Mouse (Mus musculus): ENCODE measurements at regions not wholly inside any gene's neighbourhood (a gene's known extent, or its start where the extent isn't known, plus 50 kb on each side); places are given as distances from the start of the nearest gene placed in this dataset.

DNA sequence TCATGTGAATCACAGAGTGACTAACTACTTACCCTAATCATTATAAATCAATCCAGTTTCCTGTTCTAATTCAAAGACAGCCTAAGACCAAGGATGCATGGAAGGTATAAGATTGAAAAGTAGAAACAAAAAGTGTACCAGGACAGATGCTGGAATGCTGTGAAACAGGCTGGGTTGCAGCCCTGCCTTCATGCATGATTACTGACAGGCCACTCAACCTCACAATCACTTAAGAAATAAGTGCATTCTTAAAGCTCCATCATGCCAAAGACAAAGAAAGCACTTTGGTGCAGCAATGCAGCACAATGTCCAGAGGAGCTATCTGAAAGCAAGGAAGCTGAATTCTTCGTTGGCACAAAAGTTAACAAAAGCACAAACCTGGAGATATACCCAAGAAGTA is 2810.4 kb downstream of the 9330182O14Rik start:
- WGBS, result 85% methylated on average over 1 of the region's 1 CpGs
- ATAC-seq (ENCODE audit: low FRiP score) (no peak), DNase-seq (ENCODE audit: low spot score) (no peak)
- Histone ChIP-seq H3K9me3 (ENCODE audit: control insufficient read depth, low read length) (no peaks in the 10 kb centered on the region), H3K4me2 (replicated peaks; ENCODE audit: low read depth, low read length) (no peak overlapping the region), H3K27me3 (ENCODE audit: control insufficient read depth, insufficient read depth, low read length) (no peaks in the 10 kb centered on the region), H3K36me3 (ENCODE audit: control insufficient read depth, insufficient read depth, low read length) (no peaks in the 10 kb centered on the region), H3K27ac (ENCODE audit: low read depth, low read length) (no peak overlapping the region), H3K9ac (ENCODE audit: low read depth, low read length) (no peak overlapping the region), H3K4me3 (ENCODE audit: low read depth, low read length) (no peak overlapping the region), H3K4me1 (replicated peaks; ENCODE audit: control insufficient read depth, insufficient read depth, low read length) (no peaks in the 10 kb centered on the region)

DNA sequence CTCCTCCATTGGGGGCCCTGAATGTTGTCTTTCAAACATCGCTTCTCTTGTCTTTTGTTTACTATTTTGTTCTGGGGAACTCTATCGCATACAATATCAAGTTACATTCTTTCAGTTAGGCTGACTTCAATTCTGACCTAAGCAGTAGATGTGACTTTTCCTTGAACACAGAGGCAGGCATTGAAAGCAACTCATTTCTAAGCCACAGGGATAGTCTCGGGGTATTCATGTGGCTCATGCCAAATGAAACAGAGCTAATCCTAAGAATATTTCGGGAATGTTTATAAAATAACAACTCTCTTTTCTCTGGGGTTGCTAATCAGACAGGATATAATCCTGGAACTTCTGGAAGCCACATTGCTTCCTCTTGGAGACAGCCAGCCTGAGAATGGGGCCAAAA is 2821.0 kb downstream of the 9330182O14Rik start:
- ATAC-seq (ENCODE audit: low FRiP score) (no peak), DNase-seq (ENCODE audit: low spot score) (no peak)
- Histone ChIP-seq H3K9ac (ENCODE audit: low read depth, low read length) (no peak overlapping the region), H3K4me3 (ENCODE audit: low read depth, low read length) (no peak overlapping the region), H3K4me1 (replicated peaks; ENCODE audit: control insufficient read depth, insufficient read depth, low read length) (no peaks in the 10 kb centered on the region), H3K9me3 (ENCODE audit: control insufficient read depth, low read length) (no peaks in the 10 kb centered on the region), H3K36me3 (ENCODE audit: control insufficient read depth, insufficient read depth, low read length) (no peaks in the 10 kb centered on the region), H3K4me2 (replicated peaks; ENCODE audit: low read depth, low read length) (no peak overlapping the region), H3K27me3 (ENCODE audit: control insufficient read depth, insufficient read depth, low read length) (no peaks in the 10 kb centered on the region), H3K27ac (ENCODE audit: low read depth, low read length) (no peak overlapping the region)
- WGBS, result 84% methylated on average over 4 of the region's 4 CpGs

DNA sequence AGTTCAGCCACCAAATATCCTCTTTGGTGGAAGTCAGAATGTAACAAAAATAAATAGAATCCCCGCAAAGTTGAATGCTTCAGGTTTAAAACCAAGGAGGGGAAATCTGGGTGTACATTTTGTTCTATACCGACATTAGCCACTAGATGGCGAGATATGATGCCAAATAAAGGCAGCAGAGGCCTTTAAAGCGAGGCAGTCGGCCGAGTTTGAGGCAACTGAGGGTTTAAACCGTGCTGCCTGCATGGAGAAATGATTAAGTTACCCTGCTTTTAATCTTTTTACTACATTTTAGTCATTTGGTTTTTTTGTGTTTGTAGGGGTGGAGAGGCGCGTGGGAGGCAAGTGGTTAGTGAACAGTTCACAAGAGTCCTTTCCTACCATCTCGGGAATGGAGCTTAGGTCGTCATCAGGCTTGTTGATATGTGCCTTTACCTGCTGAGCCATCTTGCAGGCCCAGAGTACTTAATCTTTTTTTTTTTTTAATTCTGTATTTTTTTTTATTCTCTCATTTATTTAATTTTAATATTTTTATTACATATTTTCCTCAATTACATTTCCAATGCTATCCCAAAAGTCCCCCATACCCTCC is 2828.7 kb downstream of the 9330182O14Rik start:
- no peak overlapping the region for H3K4me2 ChIP-seq (replicated peaks; ENCODE audit: low read depth, low read length)
- WGBS, result 23% methylated on average over 11 of the region's 11 CpGs

DNA sequence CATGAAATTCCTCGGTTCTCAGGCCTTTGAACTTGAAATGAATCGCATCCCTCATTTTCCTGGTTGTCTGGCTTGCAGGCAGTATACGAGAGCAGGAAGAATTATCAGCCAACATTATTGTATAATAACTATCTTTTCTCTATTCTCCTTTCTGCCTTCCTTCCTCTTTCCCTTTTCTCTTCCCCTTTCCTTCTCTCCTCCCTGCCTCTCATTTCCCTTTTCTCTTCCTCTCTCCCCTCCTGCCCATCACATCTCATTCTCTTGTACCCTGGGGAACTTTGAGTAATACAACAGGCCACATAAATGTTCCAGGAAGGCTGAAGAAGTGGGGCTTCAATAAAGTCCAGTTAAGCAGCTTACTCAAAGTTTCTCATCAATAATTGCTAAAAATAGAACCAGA is 2831.1 kb downstream of the 9330182O14Rik start:
- Histone ChIP-seq H3K9ac (ENCODE audit: low read depth, low read length) (no peak overlapping the region), H3K27me3 (ENCODE audit: control insufficient read depth, insufficient read depth, low read length) (no peaks in the 10 kb centered on the region), H3K4me2 (replicated peaks; ENCODE audit: low read depth, low read length) (no peak overlapping the region), H3K9me3 (ENCODE audit: control insufficient read depth, low read length) (no peaks in the 10 kb centered on the region), H3K4me3 (ENCODE audit: low read depth, low read length) (no peak overlapping the region), H3K4me1 (replicated peaks; ENCODE audit: control insufficient read depth, insufficient read depth, low read length) (no peaks in the 10 kb centered on the region), H3K36me3 (ENCODE audit: control insufficient read depth, insufficient read depth, low read length) (no peaks in the 10 kb centered on the region), H3K27ac (ENCODE audit: low read depth, low read length) (no peak overlapping the region)
- no peak for ATAC-seq (ENCODE audit: low FRiP score)
- WGBS, result 68% methylated on average over 3 of the region's 3 CpGs
- DNase-seq (ENCODE audit: low spot score), result no peak

More for the DNA sequence above, 2828.7 kb downstream of the 9330182O14Rik start:
- H3K4me1 ChIP-seq (replicated peaks; ENCODE audit: control insufficient read depth, insufficient read depth, low read length), result no peaks in the 10 kb centered on the region
- no peaks in the 10 kb centered on the region for H3K36me3 ChIP-seq (ENCODE audit: control insufficient read depth, insufficient read depth, low read length)
- no peak overlapping the region for H3K27ac ChIP-seq (ENCODE audit: low read depth, low read length)
- no peaks in the 10 kb centered on the region for H3K27me3 ChIP-seq (ENCODE audit: control insufficient read depth, insufficient read depth, low read length)
- DNase-seq (ENCODE audit: low spot score), result peak; percentile 82
- peak; percentile 78; the same call in 1 of the 2 replicates for ATAC-seq (ENCODE audit: low FRiP score)
- no peak overlapping the region for H3K4me3 ChIP-seq (ENCODE audit: low read depth, low read length)
- H3K9me3 ChIP-seq (ENCODE audit: control insufficient read depth, low read length), result no peaks in the 10 kb centered on the region
- H3K9ac ChIP-seq (ENCODE audit: low read depth, low read length), result no peak overlapping the region

Measured in hindbrain, embryonic 11.5 days (tissue).